Comparison of ENCODE assay signal across 11 mouse cellular contexts in genomic region chr4:119066791-119067190, GRCm38 (mm10).
"Had no signal": no experiment of that assay in that cellular context is flagged by ENCODE, and none has a peak within 500 bp of the region (broad histone marks: within the 10 kb centered on the region; RNA-seq: fewer than 3 reads in every experiment).

No protein-coding gene starts in this region.

- H3K9ac ChIP-seq: limb, embryonic 15.5 days; liver, embryonic 12.5 days; lung, embryonic 15.5 days; midbrain, embryonic 13.5 days; neural tube, embryonic 15.5 days had no signal

- ATAC-seq: liver, embryonic 12.5 days; midbrain, embryonic 13.5 days had no signal

- H3K27ac ChIP-seq: kidney, postnatal 0 days; left cerebral cortex, adult 2 months; liver, embryonic 12.5 days; lung, embryonic 15.5 days; midbrain, embryonic 13.5 days; neural tube, embryonic 15.5 days had no signal

- H3K36me3 ChIP-seq: limb, embryonic 15.5 days; liver, embryonic 12.5 days; lung, embryonic 15.5 days; midbrain, embryonic 13.5 days; neural tube, embryonic 15.5 days had no signal

- DNase-seq: kidney, adult 11 months; kidney, adult 9 months; kidney, postnatal 4 days; right cerebral cortex, adult 18-20 months had no signal

- H3K9me3 ChIP-seq: limb, embryonic 15.5 days; liver, embryonic 12.5 days; lung, embryonic 15.5 days; midbrain, embryonic 13.5 days; neural tube, embryonic 15.5 days had no signal

- H3K27me3 ChIP-seq: limb, embryonic 15.5 days had no signal

- H3K4me2 ChIP-seq: limb, embryonic 15.5 days; liver, embryonic 12.5 days; lung, embryonic 15.5 days; midbrain, embryonic 13.5 days; neural tube, embryonic 15.5 days had no signal

- H3K4me3 ChIP-seq: left cerebral cortex, adult 2 months; limb, embryonic 15.5 days; liver, embryonic 12.5 days; lung, embryonic 15.5 days; midbrain, embryonic 13.5 days; neural tube, embryonic 15.5 days had no signal
